Mouse (Mus musculus) cerebellum, adult 11 months (tissue): ENCODE data around the gene Lama4.

Source experiments
- DNase-seq: peaks from one replicate; pipeline ENCODE4 v3.0.0; 2022

Gene Lama4

DNA sequence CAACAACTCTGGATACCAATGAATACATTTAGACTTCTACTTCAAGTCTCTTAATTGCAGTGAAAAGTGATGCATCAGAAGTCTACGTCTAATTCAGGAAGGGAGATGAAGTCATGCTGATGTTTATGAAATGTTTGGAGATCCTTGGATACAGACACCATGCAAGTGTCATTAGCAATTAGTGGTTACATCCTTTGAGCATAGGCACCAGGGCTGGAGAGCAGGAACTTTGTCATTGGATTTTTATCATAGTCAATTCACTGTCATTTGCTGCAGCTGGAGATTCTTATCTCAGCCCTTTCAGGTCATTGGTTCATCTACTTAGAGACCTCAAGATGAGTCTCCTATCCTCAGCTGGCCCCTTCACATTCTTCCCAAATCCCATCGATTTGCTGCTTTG lies 30.6 kb downstream of the Lama4 start:
- no peak for DNase-seq

DNA sequence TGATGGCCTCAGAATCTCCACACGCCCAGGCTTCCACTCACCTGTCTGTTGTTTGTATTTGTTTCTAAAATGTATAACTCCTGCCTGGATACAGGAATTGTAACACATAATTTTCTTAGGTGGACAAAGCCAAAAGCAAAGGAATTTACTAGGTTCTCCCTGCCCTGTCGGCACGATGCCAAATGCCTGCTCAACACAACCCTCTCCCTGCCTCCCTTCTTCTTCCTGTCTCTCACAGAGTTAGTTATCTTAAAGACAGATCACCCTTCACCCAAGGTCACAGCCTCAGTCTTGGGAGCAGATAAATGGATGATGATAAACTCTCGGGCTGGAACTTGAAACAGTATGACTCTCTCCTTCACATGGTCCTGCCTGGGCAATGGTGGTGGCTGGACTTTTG lies 35.6 kb downstream of the Lama4 start:
- DNase-seq, result no peak

GRCm38 (mm10) chr10:39002521-39002920 lies 37.2 kb downstream of the Lama4 start:
- DNase-seq, result no peak

- no peak for DNase-seq
Measured at GRCm38 (mm10) chr10:39003520-39003919, 38.2 kb downstream of the Lama4 start.

DNA sequence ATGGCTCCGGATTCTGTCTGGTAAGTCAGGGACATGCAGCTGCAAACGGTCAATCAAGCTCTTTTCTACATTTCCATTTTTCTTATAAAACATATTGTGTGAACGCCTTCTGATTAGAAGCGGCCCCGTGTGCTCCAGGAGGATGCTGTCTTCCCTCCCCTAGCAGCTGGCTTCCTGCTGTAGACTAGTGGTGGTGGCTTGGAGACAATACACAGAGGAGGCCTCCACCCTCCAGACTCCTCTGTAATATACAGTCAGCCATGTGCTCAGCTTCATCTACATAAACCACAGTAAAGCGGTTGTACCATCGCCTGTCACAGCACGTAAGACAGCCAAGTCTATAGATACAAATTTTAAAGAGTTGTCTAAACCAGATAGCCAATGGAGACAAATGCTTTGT lies 40.2 kb downstream of the Lama4 start:
- no peak for DNase-seq

- no peak for DNase-seq
Measured at GRCm38 (mm10) chr10:39006433-39007105, 41.3 kb downstream of the Lama4 start.

DNA sequence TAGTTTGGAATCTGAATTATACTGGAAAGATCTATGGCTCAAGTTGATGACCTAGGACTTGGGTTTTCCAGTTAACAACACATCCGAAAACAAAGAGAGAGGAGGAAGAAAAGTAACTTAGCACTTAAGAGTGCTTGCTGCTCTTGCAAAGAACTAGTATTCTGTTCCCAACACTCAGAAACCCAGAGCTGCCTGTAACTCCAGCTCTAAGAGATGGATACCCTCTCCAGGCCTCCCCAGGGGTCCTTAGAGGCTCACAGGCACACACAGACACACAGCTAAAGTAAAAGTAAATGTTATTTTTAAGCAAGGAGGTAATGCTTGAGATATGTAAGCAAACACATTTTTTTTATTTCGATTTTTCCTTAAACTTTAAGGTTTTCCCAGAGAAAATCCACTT lies 49.5 kb downstream of the Lama4 start:
- no peak for DNase-seq

- no peak for DNase-seq
Measured at GRCm38 (mm10) chr10:39017986-39018385, 52.7 kb downstream of the Lama4 start.

DNA sequence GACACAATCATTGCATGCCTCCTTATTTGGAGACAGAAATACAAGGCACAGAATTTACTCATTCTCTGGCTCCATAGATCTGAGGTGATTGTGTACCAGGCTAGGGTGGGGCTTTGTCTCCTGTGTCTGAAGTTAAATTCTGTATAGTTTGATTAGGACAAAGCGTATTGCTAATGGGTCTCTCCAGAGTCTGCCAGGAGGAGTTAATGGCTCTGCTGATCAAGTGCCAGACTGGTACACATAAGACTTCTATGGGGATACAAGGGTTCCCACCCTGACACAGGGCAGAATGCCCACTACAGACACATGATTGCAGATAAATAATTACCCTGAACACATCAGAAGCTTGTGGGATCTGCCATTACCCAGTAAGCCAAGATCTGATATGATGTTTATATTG lies 53.3 kb downstream of the Lama4 start:
- DNase-seq, result no peak

- no peak for DNase-seq
Measured at GRCm38 (mm10) chr10:39023618-39024256, 58.4 kb downstream of the Lama4 start.

DNA sequence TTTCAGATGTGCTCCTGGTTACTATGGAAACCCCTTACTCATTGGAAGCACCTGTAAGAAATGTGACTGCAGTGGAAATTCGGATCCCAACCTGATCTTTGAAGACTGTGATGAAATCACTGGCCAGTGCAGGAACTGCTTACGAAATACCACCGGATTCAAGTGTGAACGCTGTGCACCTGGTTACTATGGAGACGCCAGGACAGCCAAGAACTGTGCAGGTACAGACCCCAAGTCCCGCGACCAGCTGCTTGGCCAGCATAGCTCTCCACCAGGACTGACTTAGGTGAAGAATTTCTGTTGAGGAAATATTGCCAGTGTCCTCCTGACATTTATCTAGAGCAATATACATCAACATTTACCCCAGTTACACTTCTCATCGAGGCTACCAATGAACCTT lies 61.2 kb downstream of the Lama4 start:
- DNase-seq, result no peak

GRCm38 (mm10) chr10:39027058-39027457 lies 61.7 kb downstream of the Lama4 start:
- no peak for DNase-seq

- no peak for DNase-seq
Measured at GRCm38 (mm10) chr10:39028403-39028802, 63.1 kb downstream of the Lama4 start.

- no peak for DNase-seq
Measured at GRCm38 (mm10) chr10:39029297-39030147, 64.2 kb downstream of the Lama4 start.

GRCm38 (mm10) chr10:39030148-39030685 lies 64.9 kb downstream of the Lama4 start:
- no peak for DNase-seq

GRCm38 (mm10) chr10:39039564-39039963 lies 74.2 kb downstream of the Lama4 start:
- no peak for DNase-seq

DNA sequence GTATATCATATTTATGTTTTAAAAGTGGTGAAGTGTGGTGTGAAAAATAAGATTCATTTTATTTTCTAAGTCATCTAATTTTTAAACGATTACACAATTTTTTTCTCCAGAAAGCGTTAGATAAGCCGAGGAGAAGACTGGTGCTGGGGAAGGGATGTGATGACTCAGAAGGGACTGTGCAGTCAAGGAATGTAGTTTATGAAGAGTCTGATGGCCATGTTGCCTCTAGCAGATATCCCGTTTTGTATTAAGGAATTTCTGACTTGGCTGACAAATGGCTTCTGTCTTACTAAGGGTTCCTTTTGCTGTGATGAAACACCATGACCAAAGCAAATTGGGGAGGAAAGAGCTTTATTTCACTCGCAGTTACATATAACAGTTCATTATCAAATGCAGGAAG lies 74.7 kb downstream of the Lama4 start:
- DNase-seq, result no peak

DNA sequence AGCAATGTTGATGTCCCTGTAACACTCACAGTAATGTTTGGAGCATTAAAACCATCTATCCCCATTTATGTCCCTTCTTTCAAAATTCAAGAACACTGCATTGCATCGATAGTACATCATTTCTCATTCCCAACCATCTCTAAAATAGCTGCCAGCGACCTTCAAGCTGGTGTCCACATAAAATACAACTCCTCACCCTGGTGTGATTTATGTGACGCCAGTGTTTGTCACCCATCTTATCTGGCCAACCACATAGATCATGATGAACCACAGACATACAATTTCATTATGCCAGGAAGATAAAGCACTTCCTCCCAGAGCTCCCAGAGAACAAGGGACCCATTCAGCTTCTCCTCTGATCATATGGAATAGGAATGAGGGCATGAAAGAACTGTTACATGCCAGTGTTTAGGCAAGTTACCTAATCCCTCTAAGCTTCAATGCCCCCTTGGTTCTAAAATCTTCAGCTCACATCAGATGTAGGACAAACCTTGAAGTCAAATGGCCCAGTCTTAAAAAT lies 79.2 kb downstream of the Lama4 start:
- DNase-seq, result no peak

- no peak for DNase-seq
Measured at GRCm38 (mm10) chr10:39045111-39045510, 79.8 kb downstream of the Lama4 start.

GRCm38 (mm10) chr10:39047775-39048174 lies 82.5 kb downstream of the Lama4 start:
- no peak for DNase-seq

DNA sequence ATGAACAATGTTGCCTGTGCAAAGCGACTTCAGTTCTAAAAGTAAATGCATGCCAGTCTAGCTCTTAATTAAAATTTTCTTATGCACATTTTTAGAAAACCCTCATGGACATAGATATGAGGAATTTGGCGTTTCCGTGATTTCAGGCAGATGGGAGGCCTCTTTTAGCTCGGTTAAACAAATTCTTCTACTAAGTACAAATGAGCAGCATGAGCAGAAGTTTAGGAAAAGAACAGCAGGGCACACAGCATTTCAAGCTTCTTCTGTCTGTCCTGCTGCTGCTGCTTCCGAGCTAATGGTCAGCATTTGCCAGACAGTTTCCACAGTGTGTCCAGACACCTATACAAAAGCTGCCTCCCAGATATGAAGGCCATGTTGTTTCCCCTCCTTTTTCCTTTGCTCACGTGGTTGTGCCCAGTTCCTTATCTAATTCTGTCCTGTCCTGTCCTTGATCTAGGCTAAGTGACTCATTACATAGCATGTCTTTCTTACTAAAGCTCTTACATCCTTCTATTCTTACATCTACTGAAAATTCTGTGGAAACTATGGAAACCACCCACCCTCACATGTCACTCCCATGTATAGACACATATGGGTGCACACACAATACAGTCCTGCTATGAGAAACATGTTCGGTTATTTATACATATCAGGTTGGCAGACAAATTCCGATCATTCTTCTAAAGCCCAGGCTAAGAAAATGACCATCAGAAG lies 84.4 kb downstream of the Lama4 start:
- no peak for DNase-seq

- DNase-seq, result no peak
Measured at GRCm38 (mm10) chr10:39056050-39056449, 90.7 kb downstream of the Lama4 start.

DNA sequence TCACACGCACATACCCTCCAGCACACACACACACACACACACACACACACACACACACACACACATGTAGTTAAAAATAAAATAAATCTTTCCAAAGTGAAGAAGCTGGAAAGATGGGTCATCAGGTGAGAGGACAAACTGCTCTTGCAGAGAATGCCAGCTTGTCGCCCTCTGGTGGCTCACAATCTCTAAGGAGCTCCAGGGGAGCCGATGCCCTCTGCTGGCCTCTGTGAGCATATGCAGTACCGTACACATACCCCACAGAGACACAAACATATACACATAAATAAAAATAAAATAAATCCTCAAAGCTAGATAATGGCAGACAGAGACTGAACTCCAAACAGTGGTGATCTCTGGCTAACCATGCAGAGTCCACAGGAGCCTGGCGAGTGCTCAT lies 99.4 kb downstream of the Lama4 start:
- no peak for DNase-seq
